Mouse (Mus musculus): Measurements from ENCODE around the gene Csmd2.

- TF ChIP-seq CTCF (IDR thresholded peaks at IDR 0.05; ENCODE audit: extremely low read depth, insufficient read depth, insufficient read length, insufficient replicate concordance) = no peak
- TF ChIP-seq POLR2A (IDR thresholded peaks at IDR 0.05; ENCODE audit: low read depth, low read length) = no peak
These were observed 61.1 kb downstream of the Csmd2 start for GRCm38 (mm10) chr4:128048716-128049115.

All from spleen, adult 2 months (tissue).